Mouse (Mus musculus) liver, postnatal 0 days (tissue): ENCODE measurements around the gene Gm20388.

Experiments
- CTCF ChIP-seq: sonication (generic); IDR thresholded peaks from 2 replicates; pipeline ENCODE4 v1.5.1; 2016; ENCODE audit warnings: antibody characterized with exemption, low read depth
- EP300 ChIP-seq: IDR thresholded peaks from 2 replicates; pipeline ENCODE4 v1.6.1; 2016; ENCODE audit warnings: antibody characterized with exemption, low read depth, mild to moderate bottlenecking

GRCm38 (mm10) chr8:120699079-120699478, 788.4 kb downstream of the Gm20388 start:
- TF ChIP-seq CTCF, result no peak
- TF ChIP-seq EP300, result no peak
